Mouse (Mus musculus): ENCODE measurements around the gene Map2k4.
A peak's percentile ranks its signal among the peaks of the same experiment; 100 is the strongest.

Gene Map2k4

DNA sequence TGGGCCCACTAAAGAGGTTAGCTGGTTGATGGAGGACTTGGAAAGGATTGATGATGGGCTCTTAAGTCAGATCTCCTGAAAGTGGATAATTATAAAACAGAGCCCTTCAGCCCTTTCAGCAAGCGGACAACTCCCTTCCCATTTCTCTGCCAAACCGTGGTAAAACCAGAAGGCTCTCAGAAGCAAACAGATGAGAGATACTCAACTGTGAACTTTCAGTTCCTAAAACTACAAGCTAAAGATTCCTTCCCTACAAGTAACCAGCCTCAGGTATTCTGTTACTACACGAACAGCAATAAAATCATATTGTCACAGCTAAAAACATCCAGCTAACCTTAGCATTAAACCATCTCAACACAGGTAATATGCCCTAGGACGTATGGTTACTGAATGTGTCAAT, 83.2 kb downstream of the Map2k4 start:
- DNase-seq: no peak

DNA sequence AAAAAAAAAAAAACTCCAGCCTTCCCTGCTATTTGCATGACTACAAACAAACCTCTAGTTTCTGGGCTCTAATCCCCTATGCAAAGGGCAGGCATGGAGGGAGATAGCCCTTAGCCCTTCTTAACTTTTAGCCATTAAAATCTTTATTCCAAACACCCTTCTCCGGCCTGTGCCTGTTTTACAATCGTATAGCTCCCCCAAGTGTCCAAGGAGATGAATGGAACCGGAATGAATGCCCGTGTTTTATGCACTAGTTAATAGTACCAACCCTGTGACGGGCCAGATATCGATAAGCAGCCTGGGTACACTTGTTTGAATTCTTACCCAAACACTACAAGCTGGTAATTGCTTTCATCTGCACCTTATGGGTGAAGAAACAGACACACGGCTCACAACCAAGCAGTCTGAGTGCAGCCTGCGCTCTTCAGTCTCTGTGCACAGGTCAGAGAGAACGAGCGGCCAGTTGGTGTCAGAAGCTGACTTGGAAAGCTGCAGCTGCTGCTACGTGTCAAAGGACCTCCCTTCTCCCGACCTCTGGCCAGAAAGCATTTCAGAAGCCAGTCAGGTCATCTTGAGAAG, 109.2 kb downstream of the Map2k4 start:
- DNase-seq: peak; percentile 40

GRCm38 (mm10) chr11:65667348-65667969, 120.6 kb downstream of the Map2k4 start:
- DNase-seq: no peak

GRCm38 (mm10) chr11:65664903-65665302, 123.2 kb downstream of the Map2k4 start:
- no peak for DNase-seq

GRCm38 (mm10) chr11:65661790-65662522, 126.1 kb downstream of the Map2k4 start:
- DNase-seq: no peak

DNA sequence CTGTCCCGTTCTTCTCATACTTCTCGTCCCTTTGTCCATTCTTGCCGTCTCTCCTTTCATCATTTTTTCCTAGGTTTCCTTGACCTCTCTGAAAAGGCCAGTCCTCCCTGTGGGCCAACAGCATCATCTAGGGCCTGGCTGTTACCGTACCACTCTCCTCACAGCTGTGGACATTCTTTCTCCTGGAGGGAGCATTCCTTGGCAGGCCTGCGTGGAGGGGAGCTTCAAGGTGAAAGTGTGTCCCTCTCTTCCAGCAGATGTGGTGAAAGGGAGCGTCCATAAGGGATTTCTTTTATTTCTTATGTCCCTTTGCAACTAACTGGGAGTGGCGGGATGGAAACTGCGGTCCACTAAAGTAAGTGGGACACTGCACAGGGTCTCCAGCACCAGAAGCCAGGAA, 134.2 kb downstream of the Map2k4 start:
- no peak for DNase-seq

GRCm38 (mm10) chr11:65651426-65651825, 136.7 kb downstream of the Map2k4 start:
- no peak for DNase-seq

DNA sequence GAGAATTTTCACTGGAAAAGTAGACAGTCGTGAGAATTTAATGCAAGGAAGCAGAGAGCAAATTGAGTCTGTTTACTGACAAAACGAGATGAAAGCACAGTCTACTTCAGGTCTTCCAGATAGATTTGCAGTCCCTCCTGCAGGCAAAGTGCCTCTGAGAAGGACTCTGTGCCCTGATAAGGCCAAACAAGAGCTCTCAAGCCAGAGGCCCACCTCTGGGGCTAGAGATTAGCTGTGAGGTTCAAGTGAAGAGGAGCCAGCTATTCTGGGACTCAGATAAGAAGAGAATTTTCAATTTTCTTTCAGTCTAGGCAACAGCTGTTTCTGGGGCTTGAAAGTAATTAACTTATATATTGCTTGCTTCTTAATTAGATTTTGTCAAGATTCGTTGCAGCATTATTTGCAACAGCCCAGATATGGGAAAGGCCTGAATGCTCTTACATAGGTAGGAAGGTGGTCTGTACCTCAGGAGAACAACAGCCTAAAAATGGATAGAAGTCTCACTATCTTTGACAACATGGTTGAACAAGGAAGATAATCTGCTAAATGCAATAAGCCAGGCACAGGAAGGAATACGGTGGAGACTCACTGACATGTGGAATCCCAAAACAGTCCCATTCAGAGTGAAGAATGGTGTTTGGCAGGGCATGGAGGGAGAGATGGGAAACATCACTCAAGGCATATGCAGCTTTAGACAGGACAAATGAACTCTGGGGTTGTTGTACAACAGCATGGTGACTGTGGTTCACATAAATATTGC, 138.0 kb downstream of the Map2k4 start:
- no peak for DNase-seq

- DNase-seq: no peak
Measured at GRCm38 (mm10) chr11:65649469-65649868, 138.6 kb downstream of the Map2k4 start.

GRCm38 (mm10) chr11:65646314-65646713, 141.8 kb downstream of the Map2k4 start:
- DNase-seq: no peak

- DNase-seq: no peak
Measured at GRCm38 (mm10) chr11:65644539-65644938, 143.6 kb downstream of the Map2k4 start.

GRCm38 (mm10) chr11:65640261-65640660, 147.8 kb downstream of the Map2k4 start:
- no peak for DNase-seq

Data from kidney, adult 9 months (tissue).